Mouse (Mus musculus) gastrocnemius, adult 2 months (tissue): ENCODE data around the gene Col24a1. TPM values are rescaled to one million over a fixed set of nuclear protein-coding genes. Genes with fewer than 3 reads are reported as not detected.

ENCODE experiments used
- DNase-seq: peaks from one replicate; pipeline ENCODE4 v3.0.0; 2022
- H3K27ac ChIP-seq: fragments of 200-600 bp; 2 replicates; pipeline ENCODE4 v1.8.1; 2022; ENCODE audit warnings: mild to moderate bottlenecking
- H3K4me3 ChIP-seq: fragments of 200-600 bp; 2 replicates; pipeline ENCODE4 v1.8.1; 2022; ENCODE audit warnings: mild to moderate bottlenecking, moderate library complexity
- CTCF ChIP-seq: fragments of 200-600 bp; IDR thresholded peaks from 2 replicates; pipeline ENCODE4 v1.8.1; 2022; ENCODE audit warnings: antibody characterized with exemption, mild to moderate bottlenecking, moderate library complexity
- intact Hi-C: fragments of 180-260 bp; cut with DNase I; formaldehyde crosslinking; loops from one replicate; pipeline ENCODE4 v1.15.1; 2025
- total RNA-seq, 2 experiments: library from RNA; stranded (reverse); gene quantifications; 2 replicates each; pipeline ENCODE4 v1.2.3; 2021

Gene Col24a1
- total RNA-seq, 2 experiments from 2014 or later, result 1.8 to 2.4 TPM

- intact Hi-C loops, result no loop called here
- Histone ChIP-seq H3K4me3 (no peak overlapping the region), H3K27ac (no peak overlapping the region)
- TF ChIP-seq CTCF, result no peak
- DNase-seq, result no peak
These were observed 205.9 kb downstream of the Col24a1 start for GRCm38 (mm10) chr3:145498127-145498526.

- no peak for TF ChIP-seq CTCF
- intact Hi-C loops, result no loop called here
- Histone ChIP-seq H3K27ac (no peak overlapping the region), H3K4me3 (no peak overlapping the region)
- no peak for DNase-seq
These were observed 206.6 kb downstream of the Col24a1 start for GRCm38 (mm10) chr3:145498893-145499292.

- intact Hi-C loops, result no loop called here
- Histone ChIP-seq H3K27ac (no peak overlapping the region), H3K4me3 (no peak overlapping the region)
- TF ChIP-seq CTCF, result no peak
- DNase-seq, result no peak
These were observed 212.6 kb downstream of the Col24a1 start for GRCm38 (mm10) chr3:145504830-145505229.

GRCm38 (mm10) chr3:145508550-145508949, 216.3 kb downstream of the Col24a1 start:
- no peak for DNase-seq
- intact Hi-C loops, result no loop called here
- no peak for TF ChIP-seq CTCF
- Histone ChIP-seq H3K27ac (no peak overlapping the region), H3K4me3 (no peak overlapping the region)

GRCm38 (mm10) chr3:145514197-145514596, 221.9 kb downstream of the Col24a1 start:
- DNase-seq, result no peak
- TF ChIP-seq CTCF, result no peak
- H3K4me3 ChIP-seq, result no peak overlapping the region
- intact Hi-C loops, result no loop called here
- H3K27ac ChIP-seq, result peak overlapping the region; percentile 10

GRCm38 (mm10) chr3:145521528-145522080, 229.3 kb downstream of the Col24a1 start:
- Histone ChIP-seq H3K4me3 (no peak overlapping the region), H3K27ac (no peak overlapping the region)
- no peak for DNase-seq
- no peak for TF ChIP-seq CTCF
- intact Hi-C loops, result no loop called here

GRCm38 (mm10) chr3:145522311-145522710, 230.0 kb downstream of the Col24a1 start:
- no peak overlapping the region for H3K27ac ChIP-seq
- H3K4me3 ChIP-seq, result no peak overlapping the region
- TF ChIP-seq CTCF, result no peak
- DNase-seq, result no peak
- intact Hi-C loops, result no loop called here

- TF ChIP-seq CTCF, result no peak
- intact Hi-C loops, result no loop called here
- DNase-seq, result no peak
- H3K4me3 ChIP-seq, result no peak overlapping the region
- H3K27ac ChIP-seq, result no peak overlapping the region
These were observed 233.0 kb downstream of the Col24a1 start for GRCm38 (mm10) chr3:145525266-145525665.

GRCm38 (mm10) chr3:145537870-145538269, 245.6 kb downstream of the Col24a1 start:
- DNase-seq, result no peak
- intact Hi-C loops, result no loop called here
- Histone ChIP-seq H3K27ac (no peak overlapping the region), H3K4me3 (no peak overlapping the region)
- no peak for TF ChIP-seq CTCF

GRCm38 (mm10) chr3:145548441-145549415, 256.5 kb downstream of the Col24a1 start:
- Histone ChIP-seq H3K4me3 (no peak overlapping the region), H3K27ac (no peak overlapping the region)
- intact Hi-C loops, result no loop called here
- no peak for TF ChIP-seq CTCF
- no peak for DNase-seq

GRCm38 (mm10) chr3:145550216-145550615, 257.9 kb downstream of the Col24a1 start:
- TF ChIP-seq CTCF, result no peak
- intact Hi-C loops, result no loop called here
- DNase-seq, result no peak

GRCm38 (mm10) chr3:145554388-145554787, 262.1 kb downstream of the Col24a1 start:
- no peak overlapping the region for H3K27ac ChIP-seq

More at GRCm38 (mm10) chr3:145550216-145550615, 257.9 kb downstream of the Col24a1 start:
- H3K27ac ChIP-seq, result no peak overlapping the region
- H3K4me3 ChIP-seq, result no peak overlapping the region

GRCm38 (mm10) chr3:145556206-145556605, 263.9 kb downstream of the Col24a1 start:
- no peak for DNase-seq
- no peak overlapping the region for H3K4me3 ChIP-seq
- H3K27ac ChIP-seq, result no peak overlapping the region
- no peak for TF ChIP-seq CTCF
- intact Hi-C loops, result no loop called here

More at GRCm38 (mm10) chr3:145554388-145554787, 262.1 kb downstream of the Col24a1 start:
- DNase-seq, result no peak
- intact Hi-C loops, result no loop called here
- no peak for TF ChIP-seq CTCF
- no peak overlapping the region for H3K4me3 ChIP-seq
